Mouse (Mus musculus) MEL (cell line): ENCODE results near the gene Gm2663. TPM values are rescaled to one million over a fixed set of nuclear protein-coding genes. Genes with fewer than 3 reads are reported as not detected.

Source experiments
- DNase-seq: peaks from one replicate; pipeline ENCODE4 v3.0.0; 2011; ENCODE audit warnings: low read depth, low spot score
- H3K27ac ChIP-seq: 2 replicates; pipeline ENCODE4 v1.5.1; 2012; ENCODE audit warnings: low read depth, mild to moderate bottlenecking, control low read depth, low read length, moderate library complexity; ENCODE audit not compliant: control insufficient read depth
- H3K27me3 ChIP-seq, 2 experiments: fragments of 150-350 bp in 1 of 2; sonication (generic) in 1 of 2; 2 replicates each; pipeline ENCODE4 v1.6.1; 2012; ENCODE audit warnings: low read length in 2 of 2, mild to moderate bottlenecking in 2 of 2, improper control_type of control experiment in 1 of 2, moderate library complexity in 1 of 2; ENCODE audit not compliant: insufficient read depth in 2 of 2, control insufficient read depth in 1 of 2
- H3K36me3 ChIP-seq, 2 experiments: 2 replicates each; pipeline ENCODE4 v1.6.1; 2012 to 2014; ENCODE audit warnings: low read length in 2 of 2, improper control_type of control experiment in 1 of 2, inconsistent platforms in 1 of 2, mild to moderate bottlenecking in 1 of 2; ENCODE audit not compliant: insufficient read depth in 2 of 2, control insufficient read depth in 1 of 2
- H3K4me1 ChIP-seq, 2 experiments: fragments of 150-350 bp in 1 of 2; sonication (generic) in 1 of 2; 2 replicates each; pipeline ENCODE4 v1.6.1; 2012; ENCODE audit warnings: low read length in 2 of 2, improper control_type of control experiment in 1 of 2, mild to moderate bottlenecking in 1 of 2; ENCODE audit not compliant: insufficient read depth in 2 of 2, control insufficient read depth in 1 of 2
- H3K4me3 ChIP-seq, 2 experiments: fragments of 150-350 bp in 1 of 2; sonication (generic) in 1 of 2; 2 replicates each; pipeline ENCODE4 v1.5.1; 2012; ENCODE audit warnings: low read depth in 2 of 2, low read length in 2 of 2, mild to moderate bottlenecking in 2 of 2, moderate library complexity in 2 of 2, control low read depth in 1 of 2, improper control_type of control experiment in 1 of 2; ENCODE audit not compliant: control insufficient read depth in 1 of 2, insufficient read depth in 1 of 2
- H3K79me2 ChIP-seq: 2 replicates; pipeline ENCODE4 v1.6.1; 2012; ENCODE audit warnings: mild to moderate bottlenecking, low read length, moderate library complexity; ENCODE audit not compliant: control insufficient read depth, poor library complexity, insufficient read depth
- H3K9ac ChIP-seq: 2 replicates; pipeline ENCODE4 v1.6.1; 2012; ENCODE audit warnings: low read depth, mild to moderate bottlenecking, control low read depth, low read length, moderate library complexity; ENCODE audit not compliant: control insufficient read depth, poor library complexity, severe bottlenecking
- H3K9me3 ChIP-seq: fragments of 150-350 bp; sonication (generic); replicated peaks from 2 replicates; pipeline ENCODE4 v1.6.1; 2012; ENCODE audit warnings: mild to moderate bottlenecking, low read length, improper control_type of control experiment, moderate library complexity; ENCODE audit not compliant: insufficient read depth
- BHLHE40 ChIP-seq: IDR thresholded peaks from 2 replicates; pipeline ENCODE4 v1.6.1; 2012; ENCODE audit warnings: low read depth, mild to moderate bottlenecking, inconsistent platforms, low read length, improper control_type of control experiment, borderline replicate concordance
- CHD2 ChIP-seq: IDR thresholded peaks from 2 replicates; pipeline ENCODE4 v1.6.1; 2011; ENCODE audit warnings: low read length, improper control_type of control experiment
- EP300 ChIP-seq, 2 experiments: IDR thresholded peaks; 2 replicates each; pipeline ENCODE4 v1.6.1; 2011; ENCODE audit warnings: improper control_type of control experiment in 2 of 2, low read length in 2 of 2, low read depth in 1 of 2, mild to moderate bottlenecking in 1 of 2
- GABPA ChIP-seq: IDR thresholded peaks from 2 replicates; pipeline ENCODE4 v1.6.1; 2012; ENCODE audit warnings: low read depth, mild to moderate bottlenecking, inconsistent platforms, low read length, improper control_type of control experiment, moderate library complexity
- MEF2A ChIP-seq: IDR thresholded peaks from 2 replicates; pipeline ENCODE4 v1.6.1; 2014; ENCODE audit warnings: low read depth, mild to moderate bottlenecking, inconsistent platforms, low read length, improper control_type of control experiment; ENCODE audit not compliant: poor library complexity, insufficient replicate concordance, severe bottlenecking; ENCODE audit errors: extremely low read depth
- MXI1 ChIP-seq: IDR thresholded peaks from 2 replicates; pipeline ENCODE4 v1.6.1; 2011; ENCODE audit warnings: mild to moderate bottlenecking, low read depth, low read length, improper control_type of control experiment
- NRF1 ChIP-seq: IDR thresholded peaks from 2 replicates; pipeline ENCODE4 v1.6.1; 2014; ENCODE audit warnings: low read depth, mild to moderate bottlenecking, inconsistent platforms, low read length, improper control_type of control experiment, moderate library complexity; ENCODE audit not compliant: poor library complexity, insufficient read depth, severe bottlenecking
- TAL1 ChIP-seq: IDR thresholded peaks from 2 replicates; pipeline ENCODE4 v1.6.1; 2012; ENCODE audit warnings: mild to moderate bottlenecking, inconsistent platforms, low read length, moderate library complexity, mixed read lengths
- UBTF ChIP-seq: IDR thresholded peaks from 2 replicates; pipeline ENCODE4 v1.6.1; 2012; ENCODE audit warnings: low read depth, mild to moderate bottlenecking, inconsistent platforms, low read length, improper control_type of control experiment, moderate library complexity, borderline replicate concordance; ENCODE audit not compliant: insufficient read depth
- USF2 ChIP-seq, 2 experiments: IDR thresholded peaks; 2 replicates each; pipeline ENCODE4 v1.6.1; 2011 to 2012; ENCODE audit warnings: improper control_type of control experiment in 2 of 2, low read length in 2 of 2, borderline replicate concordance in 1 of 2, inconsistent platforms in 1 of 2, low read depth in 1 of 2, mild to moderate bottlenecking in 1 of 2; ENCODE audit not compliant: insufficient read depth in 1 of 2
- ZKSCAN1 ChIP-seq: IDR thresholded peaks from 2 replicates; pipeline ENCODE4 v1.6.1; 2012; ENCODE audit warnings: low read depth, mild to moderate bottlenecking, inconsistent platforms, low read length, improper control_type of control experiment, moderate library complexity
- ZNF384 ChIP-seq: IDR thresholded peaks from 2 replicates; pipeline ENCODE4 v1.6.1; 2012; ENCODE audit warnings: low read depth, mild to moderate bottlenecking, inconsistent platforms, low read length, improper control_type of control experiment
- polyA plus RNA-seq, 2 experiments: library from polyadenylated mRNA; stranded (reverse) in 1 of 2; unstranded in 1 of 2; fragments of >175 nt in 1 of 2; fragments of >200 nt in 1 of 2; gene quantifications; 2 replicates each; pipeline versions ENCODE4 v1.2.1 to v1.2.4; 2012; ENCODE audit warnings: low replicate concordance in 2 of 2, low read depth in 1 of 2; ENCODE audit not compliant: insufficient read length in 2 of 2, insufficient read depth in 1 of 2, missing spikeins in 1 of 2
- total RNA-seq: library from RNA; depleted of rRNA; stranded (reverse); fragments of 300-350 nt; gene quantifications from 2 replicates; pipeline ENCODE4 v1.2.3, GENCODE M21; 2012

The Gm2663 gene
- total and polyA plus RNA-seq, 3 experiments, result not detected

- Histone ChIP-seq H3K4me3 (no peak overlapping the region), H3K9ac (no peak overlapping the region), H3K79me2 (no peaks in the 10 kb centered on the region), H3K4me1 (no peaks in the 10 kb centered on the region), H3K27ac (no peak overlapping the region), H3K27me3 (peaks cover 0 to 1% of the 10 kb centered on the region in 2 experiments; a peak in 1 of 4 replicates), H3K36me3 (no peaks in the 10 kb centered on the region), H3K9me3 (no peaks in the 10 kb centered on the region)
- no peak for DNase-seq
- no peak for TF ChIP-seq UBTF
Observed at GRCm38 (mm10) chr6:41027053-41027452, 27.8 kb upstream of the Gm2663 start.

DNA sequence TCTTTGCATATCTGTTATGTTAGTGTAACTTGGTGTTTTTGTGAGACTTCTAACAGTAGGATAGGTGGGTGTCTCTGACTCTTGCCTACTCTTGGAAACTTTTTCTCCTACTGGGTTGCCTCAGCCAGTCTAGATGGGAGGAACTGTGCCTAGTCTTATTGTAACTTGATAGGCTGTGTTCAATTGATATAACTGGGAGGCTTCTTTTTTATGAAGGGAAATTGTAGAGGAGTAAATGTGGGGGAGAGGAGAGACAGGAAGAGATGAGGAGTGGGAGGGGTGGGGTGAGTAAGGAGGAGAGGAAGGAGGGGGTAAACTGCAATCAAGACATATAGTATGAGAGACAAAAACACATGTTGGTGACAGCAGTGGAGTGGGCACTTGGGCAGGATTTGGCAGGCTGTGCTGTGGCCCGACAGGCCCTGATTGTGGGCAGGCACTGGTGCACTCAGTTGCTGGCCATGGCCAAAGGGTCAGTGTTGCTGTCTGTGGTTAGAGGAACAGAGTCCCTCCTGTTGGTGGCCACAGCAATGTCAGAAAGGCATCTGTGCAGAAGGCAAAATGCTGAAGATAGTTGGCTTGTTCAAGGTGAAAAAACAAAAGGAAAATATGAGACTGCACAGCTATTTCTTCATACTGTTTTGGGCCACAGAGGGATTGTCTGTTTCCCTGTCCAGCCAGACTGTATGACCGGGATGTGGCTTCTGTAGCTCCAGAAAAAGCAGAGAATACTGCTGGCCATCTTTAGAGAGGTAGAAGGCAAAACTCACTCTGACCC lies 26.8 kb upstream of the Gm2663 start:
- Histone ChIP-seq H3K36me3 (no peaks in the 10 kb centered on the region), H3K4me1 (no peaks in the 10 kb centered on the region), H3K9ac (no peak overlapping the region), H3K27me3 (peaks cover 0 to 1% of the 10 kb centered on the region in 2 experiments; a peak in 1 of 4 replicates), H3K79me2 (no peaks in the 10 kb centered on the region), H3K4me3 (no peak overlapping the region), H3K27ac (no peak overlapping the region)
- no peak for DNase-seq
- TF ChIP-seq TAL1 (no peak), NRF1 (no peak), MXI1 (no peak), ZKSCAN1 (no peak), GABPA (no peak)
- TF ChIP-seq, all 39 proteins: peak for 0
- H3K9me3 ChIP-seq, result no peaks in the 10 kb centered on the region

DNA sequence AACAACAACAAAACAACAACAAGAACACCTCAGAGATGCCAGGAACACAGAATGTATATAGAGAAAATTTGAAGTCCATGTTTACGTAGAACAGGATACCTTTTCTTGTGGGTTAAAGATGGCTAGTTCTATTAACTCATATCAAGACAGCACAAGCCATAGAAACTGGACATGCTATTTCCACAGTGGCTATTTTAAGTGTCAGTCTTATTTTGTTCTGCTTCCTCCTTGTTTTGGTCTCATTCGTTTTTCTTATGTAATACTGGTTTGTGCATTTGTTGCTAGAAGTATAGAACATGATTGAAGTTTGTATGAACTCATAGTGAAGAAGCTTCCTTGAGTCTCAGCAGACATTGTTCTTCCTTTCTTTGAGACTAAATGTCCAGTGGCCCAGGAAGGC lies 19.9 kb upstream of the Gm2663 start:
- Histone ChIP-seq H3K9me3 (no peaks in the 10 kb centered on the region), H3K4me3 (no peak overlapping the region), H3K36me3 (no peaks in the 10 kb centered on the region), H3K79me2 (no peaks in the 10 kb centered on the region), H3K4me1 (no peaks in the 10 kb centered on the region), H3K27me3 (no peaks in the 10 kb centered on the region), H3K27ac (no peak overlapping the region), H3K9ac (no peak overlapping the region)
- TF ChIP-seq MEF2A (no peak), ZNF384 (no peak), TAL1 (no peak), CHD2 (no peak), BHLHE40 (no peak), USF2 (IDR thresholded peaks at IDR 0.05; ENCODE audit: borderline replicate concordance in 1 of 2, insufficient read depth in 1 of 2, low read depth in 1 of 2, low read length in 2 of 2) (no peak), EP300 (IDR thresholded peaks at IDR 0.05; ENCODE audit: low read depth in 1 of 2, low read length in 2 of 2) (no peak)
- DNase-seq, result no peak
